7 mouse cellular contexts compared by ENCODE assay signal in the genomic region with DNA sequence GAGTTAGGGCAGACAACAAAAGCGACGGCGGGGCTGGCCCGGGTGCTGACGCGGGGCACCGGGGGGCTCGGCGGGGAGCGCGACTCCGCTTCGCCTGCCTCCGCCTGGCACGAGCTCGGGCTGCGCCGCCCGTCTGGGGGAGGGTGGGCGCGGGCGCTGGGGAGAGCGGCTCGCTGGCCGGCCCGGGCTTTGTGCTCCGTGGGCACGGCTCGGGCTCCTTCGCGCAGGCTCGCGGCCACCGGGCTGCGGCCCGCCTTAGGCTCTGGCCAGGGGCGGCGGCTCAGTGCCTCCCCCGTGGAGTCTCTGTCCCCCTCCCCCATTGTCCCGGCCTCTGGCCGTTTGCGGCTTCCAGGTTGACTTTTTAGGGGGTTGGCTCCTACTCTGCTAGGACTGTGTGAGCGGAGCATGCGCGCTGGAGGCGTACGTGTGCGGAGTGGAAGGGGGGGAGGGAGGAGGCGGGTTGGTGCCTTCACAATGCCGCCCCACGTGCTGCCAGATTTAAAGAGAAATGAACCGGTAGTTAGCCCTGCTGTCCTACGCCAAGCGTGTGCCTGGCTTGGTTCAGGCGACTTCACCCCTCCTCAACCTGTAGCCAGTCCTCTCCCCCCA. TPM values are rescaled to one million over a fixed set of nuclear protein-coding genes. Genes with fewer than 3 reads are reported as not detected.
DNase-seq lines count a peak whose midpoint lies in the region; ATAC-seq lines count a peak whose summit lies in the region.

No protein-coding gene starts in this region.

- no peaks in the 10 kb centered on the region for H3K9me3 ChIP-seq in embryonic facial prominence, embryonic 12.5 days
- H3K9me3 ChIP-seq in limb, embryonic 11.5 days (ENCODE audit: control insufficient read depth, low read length): no peaks in the 10 kb centered on the region
- H3K9me3 ChIP-seq in midbrain, embryonic 14.5 days (ENCODE audit: control insufficient read depth, low read length): no peaks in the 10 kb centered on the region

- no peaks in the 10 kb centered on the region for H3K36me3 ChIP-seq in embryonic facial prominence, embryonic 12.5 days
- H3K36me3 ChIP-seq in limb, embryonic 11.5 days (ENCODE audit: control insufficient read depth, insufficient read depth, low read length): no peaks in the 10 kb centered on the region
- H3K36me3 ChIP-seq in midbrain, embryonic 14.5 days (ENCODE audit: control insufficient read depth, insufficient read depth, low read length): no peaks in the 10 kb centered on the region

- no peaks in the 10 kb centered on the region for H3K27me3 ChIP-seq in embryonic facial prominence, embryonic 12.5 days
- H3K27me3 ChIP-seq in limb, embryonic 11.5 days (ENCODE audit: control insufficient read depth, insufficient read depth, low read length): no peaks in the 10 kb centered on the region
- H3K27me3 ChIP-seq in midbrain, embryonic 14.5 days (ENCODE audit: control insufficient read depth, insufficient read depth, low read length): no peaks in the 10 kb centered on the region

- H3K4me3 ChIP-seq in embryonic facial prominence, embryonic 12.5 days: peak overlapping the region; percentile 97
- H3K4me3 ChIP-seq in limb, embryonic 11.5 days (ENCODE audit: low read depth, low read length): peak overlapping the region; percentile 93
- peak overlapping the region; percentile 100 for H3K4me3 ChIP-seq in midbrain, embryonic 14.5 days (replicated peaks; ENCODE audit: low read depth, low read length)

- peak overlapping the region; percentile 97 for H3K9ac ChIP-seq in embryonic facial prominence, embryonic 12.5 days
- peak overlapping the region; percentile 97 for H3K9ac ChIP-seq in limb, embryonic 11.5 days (ENCODE audit: low read length)
- H3K9ac ChIP-seq in midbrain, embryonic 14.5 days (replicated peaks; ENCODE audit: low read length): peak overlapping the region; percentile 97

- peak overlapping the region; percentile 65 for H3K4me2 ChIP-seq in embryonic facial prominence, embryonic 12.5 days (replicated peaks)
- H3K4me2 ChIP-seq in limb, embryonic 11.5 days (ENCODE audit: low read depth, severe bottlenecking): peak overlapping the region; percentile 49
- H3K4me2 ChIP-seq in midbrain, embryonic 14.5 days (ENCODE audit: low read length): peak overlapping the region; percentile 60

- WGBS in embryonic facial prominence, embryonic 12.5 days: 1% methylated on average over 28 of the region's 55 CpGs
- WGBS in limb, embryonic 11.5 days: 1% methylated on average over 45 of the region's 55 CpGs
- WGBS in midbrain, embryonic 14.5 days: under 1% methylated on average over 53 of the region's 55 CpGs

- H3K4me1 ChIP-seq in embryonic facial prominence, embryonic 12.5 days: peaks cover 9% of the 10 kb centered on the region
- peaks cover 3% of the 10 kb centered on the region; the same call in 1 of the 2 replicates for H3K4me1 ChIP-seq in limb, embryonic 11.5 days (ENCODE audit: control insufficient read depth, insufficient read depth, low read length)
- H3K4me1 ChIP-seq in midbrain, embryonic 14.5 days (ENCODE audit: control insufficient read depth, insufficient read depth, low read length): peaks cover 6% of the 10 kb centered on the region; the same call in 1 of the 2 replicates

- peak; percentile 94 for ATAC-seq in embryonic facial prominence, embryonic 12.5 days (ENCODE audit: insufficient number of reproducible peaks, insufficient read depth, low FRiP score, low TSS enrichment)
- peak; percentile 88 for ATAC-seq in limb, embryonic 11.5 days (ENCODE audit: insufficient number of reproducible peaks, low FRiP score, low TSS enrichment, low read depth)
- peak; percentile 90 for ATAC-seq in midbrain, embryonic 14.5 days (ENCODE audit: low FRiP score, low TSS enrichment)

- DNase-seq in adrenal gland, postnatal 25 days: peak; percentile 92
- peak; percentile 100 for DNase-seq in heart, adult 11 months
- peak; percentile 92 for DNase-seq in kidney, adult 18-20 months
- DNase-seq in limb, embryonic 11.5 days (ENCODE audit: low spot score): peak; percentile 94
- DNase-seq in midbrain, embryonic 14.5 days: peak; percentile 97
- peak; percentile 83 to 85 for DNase-seq in spleen, adult 18-20 months

- peak overlapping the region; percentile 99 for H3K27ac ChIP-seq in embryonic facial prominence, embryonic 12.5 days
- peak overlapping the region; percentile 99 for H3K27ac ChIP-seq in limb, embryonic 11.5 days (replicated peaks; ENCODE audit: low read depth, low read length)
- peak overlapping the region; percentile 97 for H3K27ac ChIP-seq in midbrain, embryonic 14.5 days (replicated peaks; ENCODE audit: low read depth, low read length)

RNA-seq across cellular contexts. Expression of a gene that starts 1.1 kb away (rescaled TPM):
- 47.8 and 49.2 TPM in 2 replicates for total RNA-seq in adrenal gland, postnatal 25 days (2021)
- polyA plus RNA-seq in embryonic facial prominence, embryonic 12.5 days (2016; fragmentation: Nextera tagmentation; extraction: Ambion mirVana): 90.3 and 90.8 TPM in 2 replicates
- 94.7 and 96.3 TPM in 2 replicates for polyA plus RNA-seq in limb, embryonic 11.5 days (2014; fragmentation: Nextera tagmentation; extraction: Ambion mirVana)
- 87.2 and 111 TPM in 2 replicates for polyA plus RNA-seq in midbrain, embryonic 14.5 days (2014; fragmentation: Nextera tagmentation; extraction: Ambion mirVana)

RNA-seq across cellular contexts. Expression of a gene that starts 57.9 kb away (rescaled TPM):
- total RNA-seq in adrenal gland, postnatal 25 days (2021): 0.24 TPM in 1 of 2 replicates, not detected in the other
- polyA plus RNA-seq in embryonic facial prominence, embryonic 12.5 days (2016; fragmentation: Nextera tagmentation; extraction: Ambion mirVana): not detected in 2 replicates
- polyA plus RNA-seq in limb, embryonic 11.5 days (2014; fragmentation: Nextera tagmentation; extraction: Ambion mirVana): 0.07 TPM in 1 of 2 replicates, not detected in the other
- polyA plus RNA-seq in midbrain, embryonic 14.5 days (2014; fragmentation: Nextera tagmentation; extraction: Ambion mirVana): 0.11 TPM in 1 of 2 replicates, not detected in the other

Comparison
In these comparisons a context has a peak if more than half of its experiments do, and no peak if none do; other contexts are left out.
1. Peak in every context shown above with its lines: DNase-seq, ATAC-seq, H3K4me3 ChIP-seq and H3K27ac ChIP-seq.